Mouse (Mus musculus) brain, embryonic 14.5 days (tissue): Measurements from ENCODE around the gene Gm26938. TPM values are rescaled to one million over a fixed set of nuclear protein-coding genes. Genes with fewer than 3 reads are reported as not detected.

Source experiments
- DNase-seq: peaks from one replicate; pipeline ENCODE4 v3.0.0-alpha.2; 2011; ENCODE audit warnings: low read depth
- CTCF ChIP-seq: fragments of 200-500 bp; IDR thresholded peaks from 2 replicates; pipeline ENCODE4 v1.5.1; 2012; ENCODE audit warnings: inconsistent platforms, mild to moderate bottlenecking, moderate library complexity, borderline replicate concordance; ENCODE audit not compliant: insufficient read depth, insufficient read length; ENCODE audit errors: extremely low read depth
- POLR2A ChIP-seq: fragments of 200-500 bp; IDR thresholded peaks from 2 replicates; pipeline ENCODE4 v1.6.1; 2012; ENCODE audit warnings: mild to moderate bottlenecking, inconsistent platforms, borderline replicate concordance; ENCODE audit not compliant: poor library complexity, insufficient read depth, insufficient read length, severe bottlenecking; ENCODE audit errors: extremely low read depth
- polyA plus RNA-seq: library from polyadenylated mRNA; depleted of rRNA; stranded (reverse); fragments of >200 nt; gene quantifications from 2 replicates; pipeline ENCODE4 v1.2.3, GENCODE M21; 2012; rRNA removed

The Gm26938 gene
- polyA plus RNA-seq: 0.53 TPM in 1 of 2 replicates, not detected in the other

- TF ChIP-seq CTCF (no peak), POLR2A (0 out of 2 replicates have a peak, but pooled peaks have one; percentile 27)
- DNase-seq: peak; percentile 95
Observed at GRCm38 (mm10) chr5:139826357-139827055, at the start of gene Gm26938, which contains the start of gene Psmg3. Gene Gm26938 (minus strand): TSS chr5:139826407. Gene Psmg3 (minus strand): TSS chr5:139826885.

DNA sequence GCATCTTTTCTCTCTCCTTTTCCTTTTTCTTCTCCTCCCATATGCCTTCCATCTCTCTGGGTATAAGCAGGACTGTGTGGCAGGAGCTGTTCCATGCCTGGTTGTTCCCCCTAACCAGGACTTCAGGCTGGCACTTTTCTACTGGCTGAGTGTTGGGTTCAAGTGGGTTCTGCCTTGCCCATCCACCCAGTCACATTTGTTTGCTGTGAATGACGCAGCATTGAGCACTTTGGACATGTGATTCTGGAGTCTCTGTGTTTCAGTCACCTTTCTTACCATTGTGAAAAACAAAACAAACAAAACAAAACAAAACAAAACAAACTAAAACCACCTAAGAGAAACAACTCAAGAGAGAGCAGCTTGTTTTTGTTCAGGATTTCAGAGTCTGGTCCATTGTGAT is 45.3 kb upstream of the Gm26938 start:
- no peak for TF ChIP-seq CTCF
- no peak for TF ChIP-seq POLR2A

GRCm38 (mm10) chr5:139870886-139871285 is 44.7 kb upstream of the Gm26938 start:
- TF ChIP-seq POLR2A: no peak
- DNase-seq: no peak

More for the DNA sequence above, 45.3 kb upstream of the Gm26938 start:
- DNase-seq: no peak

- TF ChIP-seq CTCF (no peak), POLR2A (no peak)
- DNase-seq: peak; percentile 92
Observed at GRCm38 (mm10) chr5:139862759-139863158, 36.6 kb upstream of the Gm26938 start.

DNA sequence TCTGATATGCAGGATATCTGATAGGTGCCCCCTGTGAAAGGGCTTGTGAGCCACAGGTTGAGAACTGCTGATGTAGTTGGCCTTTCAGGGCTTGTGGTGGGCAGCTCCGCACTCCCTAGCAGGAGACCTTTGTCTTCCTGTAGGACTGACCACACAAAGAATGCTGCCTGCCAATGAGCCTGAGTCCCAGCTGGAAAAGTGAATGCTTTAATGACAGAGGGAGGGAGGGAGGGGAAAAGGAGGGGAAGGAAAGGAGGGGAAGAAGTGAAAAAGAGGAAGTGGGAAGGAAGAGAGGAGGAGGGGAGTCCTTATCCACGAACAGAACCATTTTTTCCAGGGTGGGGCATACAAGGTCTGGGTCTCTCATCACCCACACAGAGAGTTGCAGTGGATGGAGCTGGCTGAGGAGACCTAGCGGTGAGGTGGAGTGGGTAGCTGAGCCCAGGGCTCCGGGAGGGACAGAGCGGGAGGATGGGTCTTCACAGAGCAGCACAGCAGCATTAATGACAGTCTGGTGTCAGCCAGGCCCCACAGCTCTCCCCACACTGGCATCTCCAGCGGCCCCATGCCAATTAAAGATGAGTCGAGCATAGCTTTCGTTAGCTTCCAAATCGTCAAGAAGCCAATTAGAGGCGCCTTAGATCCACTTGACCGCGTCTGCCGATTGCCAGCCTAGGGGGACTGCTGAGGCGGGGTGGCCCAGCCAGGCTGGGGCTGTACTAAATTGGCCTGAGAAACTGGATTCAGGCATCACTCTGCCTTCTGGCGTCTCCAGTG is 34.3 kb upstream of the Gm26938 start:
- no peak for TF ChIP-seq POLR2A
- TF ChIP-seq CTCF: no peak
- peak; percentile 86 for DNase-seq

GRCm38 (mm10) chr5:139849626-139850320 is 23.6 kb upstream of the Gm26938 start:
- no peak for DNase-seq

DNA sequence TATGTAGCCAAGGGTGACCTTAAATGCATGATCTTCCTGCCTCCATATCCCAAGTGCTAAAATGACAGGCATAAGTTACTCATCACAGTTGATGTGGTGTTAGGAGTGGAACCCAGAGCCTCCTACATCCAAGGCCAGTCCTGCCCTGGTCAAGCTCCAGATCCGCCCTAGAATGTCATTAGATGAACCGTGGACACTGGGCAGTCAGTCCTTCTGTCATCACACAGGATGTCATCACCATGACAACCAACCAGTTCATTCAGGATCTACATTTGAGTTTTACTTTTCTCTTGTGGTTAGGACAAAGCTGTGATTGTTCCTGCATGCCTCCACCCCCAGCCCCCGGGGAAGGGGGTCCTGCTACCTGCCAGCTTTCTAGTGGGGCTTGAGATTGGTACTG is 12.9 kb upstream of the Gm26938 start:
- DNase-seq: no peak
- TF ChIP-seq CTCF: no peak
- no peak for TF ChIP-seq POLR2A

More at GRCm38 (mm10) chr5:139849626-139850320, 23.6 kb upstream of the Gm26938 start:
- TF ChIP-seq POLR2A (no peak), CTCF (no peak)

DNA sequence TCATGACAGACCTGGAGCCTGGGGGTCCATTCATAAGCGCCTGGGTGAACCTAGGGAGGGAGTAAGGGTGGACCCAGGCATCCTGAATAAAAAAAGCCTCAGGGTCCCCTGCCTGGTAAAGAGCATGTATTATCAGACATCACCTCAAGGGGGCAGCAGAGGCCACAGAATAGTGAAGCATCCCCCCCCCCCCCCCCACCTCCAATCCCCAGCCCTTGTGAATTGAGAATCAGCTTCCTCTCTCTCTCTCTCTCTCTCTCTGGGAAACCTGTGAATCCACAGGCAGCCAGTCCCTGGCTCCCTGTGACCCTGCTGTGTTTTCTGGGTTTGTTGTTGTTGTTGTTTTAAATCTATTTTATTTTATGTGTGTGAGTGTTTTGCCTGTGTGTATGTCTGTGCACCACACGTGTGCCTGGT is 12.3 kb upstream of the Gm26938 start:
- DNase-seq: peak; percentile 68
- TF ChIP-seq POLR2A (no peak), CTCF (peak; percentile 63)

- TF ChIP-seq CTCF (no peak), POLR2A (no peak)
Observed at GRCm38 (mm10) chr5:139835706-139836105, 9.5 kb upstream of the Gm26938 start.

DNA sequence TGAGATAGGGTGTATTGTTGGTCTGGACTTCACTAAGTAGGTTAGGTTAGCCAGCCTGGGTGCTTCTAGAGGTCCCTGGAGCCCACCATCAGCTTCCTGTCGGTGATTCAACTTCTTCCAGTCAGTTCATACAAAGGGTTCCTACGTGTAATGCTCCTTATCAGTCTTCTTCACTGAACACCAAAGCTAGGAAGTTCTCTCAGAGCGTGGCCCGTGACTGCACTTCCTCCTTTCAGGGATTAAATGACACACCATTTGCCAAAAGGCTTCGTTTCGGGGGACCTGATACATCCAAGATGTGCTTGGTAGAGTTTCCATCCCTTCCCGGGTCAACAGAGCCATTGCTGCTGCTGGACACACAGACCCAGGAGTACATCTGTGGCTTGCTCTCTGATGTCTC is 5.9 kb upstream of the Gm26938 start:
- no peak for TF ChIP-seq POLR2A
- DNase-seq: no peak

More at GRCm38 (mm10) chr5:139835706-139836105, 9.5 kb upstream of the Gm26938 start:
- no peak for DNase-seq

DNA sequence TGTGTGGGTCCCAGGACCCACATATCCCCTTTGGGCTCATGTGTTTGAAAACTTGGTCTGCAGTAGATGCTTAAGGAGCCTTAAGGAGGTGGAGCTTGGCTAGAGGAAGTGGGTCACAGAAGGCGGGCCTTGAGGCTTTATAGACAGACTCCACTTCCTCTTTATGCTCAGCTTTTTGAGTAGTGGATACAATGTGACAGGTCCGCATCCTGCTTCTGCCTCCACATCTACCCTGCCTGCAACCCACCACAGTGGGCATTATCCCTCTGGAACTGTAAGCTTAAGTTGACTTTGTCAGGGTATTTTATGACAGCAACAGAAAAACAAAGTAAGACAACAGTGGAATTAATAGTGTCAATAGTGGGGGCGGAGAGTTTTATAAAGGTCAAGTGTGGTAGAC is 4.5 kb upstream of the Gm26938 start:
- TF ChIP-seq POLR2A: no peak
- TF ChIP-seq CTCF: no peak
- DNase-seq: no peak

DNA sequence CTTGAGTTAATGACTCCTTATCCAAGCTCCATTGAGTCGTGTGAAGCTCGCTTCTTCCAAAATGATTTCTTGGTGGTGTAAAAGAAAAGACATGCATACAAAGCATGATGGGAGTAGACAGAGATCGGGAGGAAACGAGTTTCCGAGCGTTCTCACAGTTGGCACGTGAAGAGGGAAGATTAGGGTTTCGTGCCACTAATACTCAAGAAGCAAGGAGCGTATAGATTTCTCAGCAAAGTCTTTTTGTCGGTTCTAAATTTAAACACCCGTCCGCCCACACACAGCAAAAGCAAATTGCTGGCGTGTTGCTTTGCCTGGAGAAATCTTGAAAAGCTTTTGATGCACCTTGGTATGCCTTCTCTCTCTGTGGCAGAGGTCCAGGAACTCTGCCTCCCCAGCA is 3.2 kb upstream of the Gm26938 start:
- DNase-seq: no peak
- no peak for TF ChIP-seq CTCF
- TF ChIP-seq POLR2A: no peak
